In genomic region chr14:122913657-122914056, GRCm38 (mm10) we compare ENCODE assay signal across 8 mouse cellular contexts. TPM values are rescaled to one million over a fixed set of nuclear protein-coding genes. Genes with fewer than 3 reads are reported as not detected.
A peak's percentile ranks its signal among the peaks of the same experiment; 100 is the strongest.
DNase-seq lines count a peak whose midpoint lies in the region; ATAC-seq lines count a peak whose summit lies in the region.

Ggact (minus strand) TSS chr14:122913757.

- H3K4me1 ChIP-seq in kidney, embryonic 14.5 days (ENCODE audit: control insufficient read depth, insufficient read depth, low read length), result no peaks in the 10 kb centered on the region
- H3K4me1 ChIP-seq in midbrain, embryonic 15.5 days, result peaks cover 8% of the 10 kb centered on the region

- H3K9ac ChIP-seq in kidney, embryonic 14.5 days (ENCODE audit: low read depth, low read length), result peak within 1 kb of the TSS; percentile 62
- H3K9ac ChIP-seq in midbrain, embryonic 15.5 days, result peak within 1 kb of the TSS; percentile 61

- H3K27ac ChIP-seq in kidney, embryonic 14.5 days (ENCODE audit: low read depth, low read length), result 0 out of 2 replicates have a peak within 1 kb of the TSS, but pooled peaks have one; percentile 6
- H3K27ac ChIP-seq in midbrain, embryonic 15.5 days, result no peak within 1 kb of the TSS

- H3K27me3 ChIP-seq in kidney, embryonic 14.5 days (ENCODE audit: control insufficient read depth, insufficient read depth, low read length), result no peaks in the 10 kb centered on the region
- peaks cover 15% of the 10 kb centered on the region; the same call in 1 of the 2 replicates for H3K27me3 ChIP-seq in midbrain, embryonic 15.5 days (replicated peaks)

- H3K4me2 ChIP-seq in kidney, embryonic 14.5 days (replicated peaks; ENCODE audit: low read depth, low read length), result peak within 1 kb of the TSS; percentile 92
- H3K4me2 ChIP-seq in midbrain, embryonic 15.5 days, result peak within 1 kb of the TSS; percentile 99

- ATAC-seq in kidney, embryonic 14.5 days (ENCODE audit: low FRiP score, low TSS enrichment), result no peak
- no peak for ATAC-seq in activated CD4-positive, CD25-positive, alpha-beta regulatory T cell, adult 4 months
- peak; percentile 30; the same call in 1 of the 2 replicates for ATAC-seq in midbrain, embryonic 15.5 days (replicated peaks)

- H3K36me3 ChIP-seq in kidney, embryonic 14.5 days (ENCODE audit: control insufficient read depth, insufficient read depth, low read length), result peaks cover 3% of the 10 kb centered on the region; the same call in 1 of the 2 replicates
- 0 out of 2 replicates have a peak, but pooled peaks cover 3% of the 10 kb centered on the region for H3K36me3 ChIP-seq in midbrain, embryonic 15.5 days (replicated peaks)

- WGBS in kidney, embryonic 14.5 days, result 84% methylated on average over 6 of the region's 6 CpGs
- WGBS in large intestine, adult 2 months, result 77% methylated on average over 6 of the region's 6 CpGs
- 71% methylated on average over 6 of the region's 6 CpGs for WGBS in midbrain, embryonic 15.5 days

- peak within 1 kb of the TSS; percentile 64 for H3K4me3 ChIP-seq in kidney, embryonic 14.5 days (ENCODE audit: low read length)
- peak within 1 kb of the TSS; percentile 62 for H3K4me3 ChIP-seq in midbrain, embryonic 15.5 days

- no peak for DNase-seq in kidney, adult 8-10 months
- DNase-seq in gastrocnemius, postnatal 25 days, result no peak
- no peak for DNase-seq in large intestine, adult 2 months (ENCODE audit: low read depth, low spot score)
- no peak for DNase-seq in c-Kit-positive CD71-positive TER-119-positive erythroid progenitor cells, embryonic 14.5 days (ENCODE audit: low spot score)
- no peak for DNase-seq in thymus, postnatal 14 days

- peaks cover 2% of the 10 kb centered on the region; the same call in 1 of the 2 replicates for H3K9me3 ChIP-seq in kidney, embryonic 14.5 days (ENCODE audit: control insufficient read depth, low read length)
- H3K9me3 ChIP-seq in midbrain, embryonic 15.5 days, result no peaks in the 10 kb centered on the region

RNA-seq across cellular contexts. Expression of gene Ggact, which starts in this region (rescaled TPM):
- 14.2 and 16.4 TPM in 2 replicates for polyA plus RNA-seq in kidney, embryonic 14.5 days (2014; fragmentation: Nextera tagmentation; extraction: Ambion mirVana)
- 10 to 100 TPM; 22.4 to 35.6 TPM for polyA plus RNA-seq in activated CD4-positive, CD25-positive, alpha-beta regulatory T cell, adult 4 months (2017; shearing (Covaris generic))
- 10 to 100 TPM; 11.3 to 13.1 TPM for total RNA-seq in gastrocnemius, postnatal 25 days (2021)
- 105 and 161 TPM in 2 replicates for polyA plus RNA-seq in large intestine, adult 2 months (2012; rRNA removed)
- 10.3 TPM in 2 replicates for polyA plus RNA-seq in midbrain, embryonic 15.5 days (2015; fragmentation: Nextera tagmentation; extraction: Ambion mirVana)
